Mouse (Mus musculus): ENCODE results near the gene Rere. TPM values are rescaled to one million over a fixed set of nuclear protein-coding genes. Genes with fewer than 3 reads are reported as not detected.

Gene Rere
- polyA plus RNA-seq, 1 experiment from 2014 or later, result 8.3 TPM

DNA sequence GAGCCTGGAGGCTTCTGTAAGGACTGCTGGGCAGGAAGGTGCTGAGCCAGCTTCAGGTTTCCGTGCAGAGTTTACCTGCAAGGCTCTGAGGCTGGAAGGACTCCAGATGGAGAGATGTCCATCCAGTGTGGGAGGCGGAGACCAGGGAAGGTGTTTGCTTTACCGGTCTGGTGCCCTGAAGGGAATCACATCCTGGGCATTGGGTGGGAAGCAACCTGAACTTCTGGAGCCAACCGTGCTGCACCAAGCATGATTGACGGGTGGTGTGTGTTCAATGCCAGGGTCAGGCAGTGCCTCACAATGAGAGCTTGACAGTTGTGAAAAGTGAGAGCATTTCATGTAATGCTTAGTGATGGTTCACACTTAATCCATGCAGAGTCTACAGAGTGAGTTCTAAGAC lies 32.5 kb upstream of the Rere start:
- no peaks in the 10 kb centered on the region for H3K4me1 ChIP-seq (replicated peaks; ENCODE audit: control insufficient read depth, insufficient read depth)
- no peaks in the 10 kb centered on the region for H3K9me3 ChIP-seq (ENCODE audit: control insufficient read depth, low read length)
- TF ChIP-seq CTCF (IDR thresholded peaks at IDR 0.05; ENCODE audit: low read depth) (no peak), EP300 (optimal IDR thresholded peaks at IDR 0.05) (no peak)
- H3K9ac ChIP-seq (ENCODE audit: low read length), result no peak overlapping the region
- no peak overlapping the region for H3K4me3 ChIP-seq (ENCODE audit: low read depth, low read length)
- WGBS, result 72% methylated on average over 5 of the region's 5 CpGs
- no peak overlapping the region for H3K27ac ChIP-seq (replicated peaks)
- DNase-seq (ENCODE audit: low spot score) (no peak), ATAC-seq (ENCODE audit: low FRiP score, low TSS enrichment) (no peak)
- peaks cover 18% of the 10 kb centered on the region for H3K36me3 ChIP-seq (ENCODE audit: control insufficient read depth, insufficient read depth, low read length)
- no peaks in the 10 kb centered on the region for H3K27me3 ChIP-seq (ENCODE audit: control insufficient read depth, insufficient read depth, low read length)
- no peak overlapping the region for H3K4me2 ChIP-seq (replicated peaks; ENCODE audit: low read depth)

GRCm38 (mm10) chr4:150249731-150250270 lies 31.6 kb upstream of the Rere start:
- TF ChIP-seq CTCF (IDR thresholded peaks at IDR 0.05; ENCODE audit: low read depth) (no peak), EP300 (optimal IDR thresholded peaks at IDR 0.05) (no peak)
- H3K36me3 ChIP-seq (ENCODE audit: control insufficient read depth, insufficient read depth, low read length), result peaks cover 14% of the 10 kb centered on the region
- no peak for ATAC-seq (ENCODE audit: low FRiP score, low TSS enrichment)
- H3K27me3 ChIP-seq (ENCODE audit: control insufficient read depth, insufficient read depth, low read length), result no peaks in the 10 kb centered on the region
- WGBS, result 64% methylated on average over 5 of the region's 5 CpGs
- no peak overlapping the region for H3K4me2 ChIP-seq (replicated peaks; ENCODE audit: low read depth)
- no peaks in the 10 kb centered on the region for H3K9me3 ChIP-seq (ENCODE audit: control insufficient read depth, low read length)
- no peaks in the 10 kb centered on the region for H3K4me1 ChIP-seq (replicated peaks; ENCODE audit: control insufficient read depth, insufficient read depth)
- no peak for DNase-seq (ENCODE audit: low spot score)
- H3K27ac ChIP-seq (replicated peaks), result no peak overlapping the region
- no peak overlapping the region for H3K9ac ChIP-seq (ENCODE audit: low read length)
- no peak overlapping the region for H3K4me3 ChIP-seq (ENCODE audit: low read depth, low read length)

GRCm38 (mm10) chr4:150250549-150251422 lies 30.7 kb upstream of the Rere start:
- H3K4me1 ChIP-seq (replicated peaks; ENCODE audit: control insufficient read depth, insufficient read depth), result no peaks in the 10 kb centered on the region
- TF ChIP-seq CTCF (IDR thresholded peaks at IDR 0.05; ENCODE audit: low read depth), result no peak
- TF ChIP-seq EP300 (optimal IDR thresholded peaks at IDR 0.05), result no peak
- no peak overlapping the region for H3K4me2 ChIP-seq (replicated peaks; ENCODE audit: low read depth)
- H3K9me3 ChIP-seq (ENCODE audit: control insufficient read depth, low read length), result no peaks in the 10 kb centered on the region
- H3K9ac ChIP-seq (ENCODE audit: low read length), result no peak overlapping the region
- no peak overlapping the region; the same call in 1 of the 2 replicates for H3K27ac ChIP-seq (replicated peaks)
- ATAC-seq (ENCODE audit: low FRiP score, low TSS enrichment), result no peak
- WGBS, result 58% methylated on average over 18 of the region's 18 CpGs
- H3K36me3 ChIP-seq (ENCODE audit: control insufficient read depth, insufficient read depth, low read length), result peaks cover 12% of the 10 kb centered on the region
- DNase-seq (ENCODE audit: low spot score), result no peak
- H3K4me3 ChIP-seq (ENCODE audit: low read depth, low read length), result no peak overlapping the region
- no peaks in the 10 kb centered on the region for H3K27me3 ChIP-seq (ENCODE audit: control insufficient read depth, insufficient read depth, low read length)

DNA sequence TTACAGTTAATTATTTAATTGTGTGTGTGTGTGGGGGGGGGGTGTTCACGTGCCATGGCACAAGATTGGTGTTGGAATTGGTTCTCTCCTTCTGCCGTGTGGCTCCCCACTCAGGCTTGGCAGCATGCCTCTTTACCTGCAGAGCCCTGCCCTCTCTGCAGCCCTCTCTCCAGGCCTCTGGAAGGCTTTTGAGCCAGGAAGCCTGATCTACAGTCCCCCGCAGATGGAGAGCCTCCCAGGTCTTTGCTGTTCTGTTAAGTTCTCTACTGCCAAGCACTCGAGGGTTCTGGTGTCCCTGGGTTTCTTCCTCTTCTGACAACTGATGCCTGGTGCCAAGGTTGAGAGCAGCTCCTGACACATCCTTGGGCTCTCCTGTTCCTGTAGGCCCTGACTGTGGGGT lies 27.0 kb upstream of the Rere start:
- Histone ChIP-seq H3K9me3 (ENCODE audit: control insufficient read depth, low read length) (no peaks in the 10 kb centered on the region), H3K36me3 (ENCODE audit: control insufficient read depth, insufficient read depth, low read length) (no peaks in the 10 kb centered on the region; the same call in 1 of the 2 replicates), H3K27ac (replicated peaks) (no peak overlapping the region), H3K9ac (ENCODE audit: low read length) (no peak overlapping the region), H3K4me1 (replicated peaks; ENCODE audit: control insufficient read depth, insufficient read depth) (no peaks in the 10 kb centered on the region), H3K4me2 (replicated peaks; ENCODE audit: low read depth) (no peak overlapping the region), H3K4me3 (ENCODE audit: low read depth, low read length) (no peak overlapping the region), H3K27me3 (ENCODE audit: control insufficient read depth, insufficient read depth, low read length) (no peaks in the 10 kb centered on the region)
- DNase-seq (ENCODE audit: low spot score) (no peak), ATAC-seq (ENCODE audit: low FRiP score, low TSS enrichment) (no peak)
- no peak for TF ChIP-seq EP300 (optimal IDR thresholded peaks at IDR 0.05)
- TF ChIP-seq CTCF (IDR thresholded peaks at IDR 0.05; ENCODE audit: low read depth), result no peak
- WGBS, result 49% methylated on average over 4 of the region's 4 CpGs

- 84% methylated on average over 7 of the region's 7 CpGs for WGBS
- H3K9me3 ChIP-seq (ENCODE audit: control insufficient read depth, low read length), result no peaks in the 10 kb centered on the region
- TF ChIP-seq EP300 (optimal IDR thresholded peaks at IDR 0.05), result no peak
- TF ChIP-seq CTCF (IDR thresholded peaks at IDR 0.05; ENCODE audit: low read depth), result no peak
Observed at GRCm38 (mm10) chr4:150255181-150255580, 26.3 kb upstream of the Rere start.

More at GRCm38 (mm10) chr4:150255181-150255580, 26.3 kb upstream of the Rere start:
- no peak for ATAC-seq (ENCODE audit: low FRiP score, low TSS enrichment)
- H3K4me2 ChIP-seq (replicated peaks; ENCODE audit: low read depth), result no peak overlapping the region
- DNase-seq (ENCODE audit: low spot score), result no peak
- H3K9ac ChIP-seq (ENCODE audit: low read length), result no peak overlapping the region
- no peak overlapping the region for H3K27ac ChIP-seq (replicated peaks)
- no peaks in the 10 kb centered on the region for H3K27me3 ChIP-seq (ENCODE audit: control insufficient read depth, insufficient read depth, low read length)
- no peak overlapping the region for H3K4me3 ChIP-seq (ENCODE audit: low read depth, low read length)
- H3K36me3 ChIP-seq (ENCODE audit: control insufficient read depth, insufficient read depth, low read length), result no peaks in the 10 kb centered on the region
- no peaks in the 10 kb centered on the region for H3K4me1 ChIP-seq (replicated peaks; ENCODE audit: control insufficient read depth, insufficient read depth)
